Mouse (Mus musculus) myocyte (in vitro differentiated cells): Measurements from ENCODE around the gene Emilin1. TPM values are rescaled to one million over a fixed set of nuclear protein-coding genes. Genes with fewer than 3 reads are reported as not detected.

Source experiments
- H3K27me3 ChIP-seq: one replicate; pipeline ENCODE4 v1.6.1; 2011; ENCODE audit not compliant: control insufficient read depth, insufficient read depth, insufficient read length
- H3K36me3 ChIP-seq: one replicate; pipeline ENCODE4 v1.6.1; 2011; ENCODE audit not compliant: control insufficient read depth, insufficient read depth
- H3K4me2 ChIP-seq: one replicate; pipeline ENCODE4 v1.6.1; 2011; ENCODE audit warnings: low read depth, control low read depth
- H3K4me3 ChIP-seq: one replicate; pipeline ENCODE4 v1.5.1; 2011; ENCODE audit warnings: mild to moderate bottlenecking, control low read depth, moderate library complexity
- H3K79me2 ChIP-seq: one replicate; pipeline ENCODE4 v1.6.1; 2011; ENCODE audit not compliant: control insufficient read depth, insufficient read depth
- H3ac ChIP-seq: one replicate; pipeline ENCODE4 v1.6.1; 2011; ENCODE audit not compliant: control insufficient read depth, insufficient read length
- CEBPB ChIP-seq: IDR thresholded peaks from 2 replicates; pipeline ENCODE4 v1.6.1; 2011; ENCODE audit warnings: mild to moderate bottlenecking, moderate library complexity; ENCODE audit not compliant: poor library complexity, insufficient read depth, severe bottlenecking
- E2F4 ChIP-seq: IDR thresholded peaks from one replicate; pipeline ENCODE4 v1.6.1; 2011; ENCODE audit warnings: mild to moderate bottlenecking, control low read depth, moderate library complexity; ENCODE audit not compliant: insufficient read depth
- MAX ChIP-seq: IDR thresholded peaks from one replicate; pipeline ENCODE4 v1.6.1; 2011; ENCODE audit warnings: low read depth, mild to moderate bottlenecking, control low read depth
- MYOD1 ChIP-seq, 3 experiments: IDR thresholded peaks; one replicate each; pipeline ENCODE4 v1.6.1; 2011; ENCODE audit warnings: control low read depth in 2 of 3, low read depth in 2 of 3, mild to moderate bottlenecking in 2 of 3, moderate library complexity in 1 of 3; ENCODE audit not compliant: insufficient read length in 2 of 3, control insufficient read depth in 1 of 3
- MYOG ChIP-seq, 3 experiments: IDR thresholded peaks; one replicate each; pipeline ENCODE4 v1.6.1; 2011; ENCODE audit warnings: control low read depth in 2 of 3, low read depth in 2 of 3, mild to moderate bottlenecking in 2 of 3; ENCODE audit not compliant: insufficient read length in 2 of 3, control insufficient read depth in 1 of 3, insufficient read depth in 1 of 3
- POLR2A ChIP-seq: IDR thresholded peaks from one replicate; pipeline ENCODE4 v1.6.1; 2011; ENCODE audit warnings: low read depth, mild to moderate bottlenecking, control low read depth, moderate library complexity; ENCODE audit not compliant: insufficient read length
- POLR2AphosphoS2 ChIP-seq: IDR thresholded peaks from one replicate; pipeline ENCODE4 v1.6.1; 2011; ENCODE audit warnings: low read depth, control low read depth; ENCODE audit not compliant: insufficient read length
- REST ChIP-seq: IDR thresholded peaks from one replicate; pipeline ENCODE4 v1.6.1; 2011; ENCODE audit warnings: mild to moderate bottlenecking, control low read depth, moderate library complexity; ENCODE audit not compliant: insufficient read depth, insufficient read length
- SRF ChIP-seq: IDR thresholded peaks from one replicate; pipeline ENCODE4 v1.6.1; 2011; ENCODE audit warnings: low read depth; ENCODE audit not compliant: control insufficient read depth, insufficient read length
- TCF12 ChIP-seq: IDR thresholded peaks from one replicate; pipeline ENCODE4 v1.6.1; 2011; ENCODE audit warnings: mild to moderate bottlenecking, control low read depth; ENCODE audit not compliant: poor library complexity, insufficient read depth, severe bottlenecking
- TCF3 ChIP-seq: IDR thresholded peaks from one replicate; pipeline ENCODE4 v1.6.1; 2011; ENCODE audit warnings: low read depth, control low read depth; ENCODE audit not compliant: insufficient read length
- USF1 ChIP-seq: IDR thresholded peaks from one replicate; pipeline ENCODE4 v1.6.1; 2011; ENCODE audit warnings: low read depth, mild to moderate bottlenecking, control low read depth, moderate library complexity
- polyA plus RNA-seq: library from polyadenylated mRNA; unstranded; fragments of >200 nt; fragmentation: generic; extraction: Trizol; gene quantifications from one replicate; pipeline ENCODE4 v1.2.1, GENCODE M21; 2012; ENCODE audit warnings: missing spikeins

Gene Emilin1
- polyA plus RNA-seq, 1 experiment: 25.8 TPM

GRCm38 (mm10) chr5:30968416-30968815 is 55.2 kb downstream of the Emilin1 start, which contains the start of gene Tcf23:
TSS of gene Tcf23 (plus strand) at chr5:30968662.
- Histone ChIP-seq H3K27me3 (no peaks in the 10 kb centered on the region), H3K36me3 (no peaks in the 10 kb centered on the region), H3ac (no peak within 1 kb of the TSS), H3K4me3 (no peak within 1 kb of the TSS), H3K79me2 (no peaks in the 10 kb centered on the region), H3K4me2 (no peak within 1 kb of the TSS)
- TF ChIP-seq REST (no peak), MAX (no peak), TCF3 (no peak), SRF (no peak)

DNA sequence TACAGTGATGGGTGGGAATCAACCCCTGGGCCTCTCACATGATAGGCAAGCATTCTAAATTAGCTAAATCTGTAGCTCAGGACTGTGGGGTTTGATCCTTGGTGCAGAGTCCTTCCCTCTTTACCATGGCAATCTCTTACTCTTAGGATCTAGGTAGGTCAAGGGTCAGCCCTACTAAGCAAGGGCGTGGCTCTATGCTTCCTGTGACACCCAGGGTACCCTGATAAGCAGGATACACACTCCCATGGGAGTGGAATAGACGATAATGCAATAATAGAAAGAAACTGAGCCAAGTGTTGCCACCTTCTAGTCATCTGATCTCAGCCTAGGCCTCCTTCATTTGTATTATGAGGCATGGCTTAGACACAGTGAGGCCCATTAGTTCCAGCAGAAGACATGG is 56.2 kb downstream of the Emilin1 start:
- Histone ChIP-seq H3K36me3 (no peaks in the 10 kb centered on the region), H3ac (no peak overlapping the region), H3K4me3 (no peak overlapping the region), H3K79me2 (no peaks in the 10 kb centered on the region), H3K4me2 (no peak overlapping the region), H3K27me3 (no peaks in the 10 kb centered on the region)
- TF ChIP-seq USF1 (no peak), MYOG (IDR thresholded peaks at IDR 0.05; ENCODE audit: control insufficient read depth in 1 of 3, insufficient read depth in 1 of 3, insufficient read length in 2 of 3, low read depth in 2 of 3) (no peak), REST (no peak), POLR2A (no peak), CEBPB (no peak), MAX (no peak), E2F4 (no peak), POLR2AphosphoS2 (no peak), TCF3 (no peak), MYOD1 (IDR thresholded peaks at IDR 0.05; ENCODE audit: control insufficient read depth in 1 of 3, insufficient read length in 2 of 3, low read depth in 2 of 3) (no peak), TCF12 (no peak), SRF (no peak)

Other genes with a start within 250 kb of the Emilin1 start
- 65.3 TPM for gene Cenpa, start 246.6 kb upstream of the Emilin1 start, polyA plus RNA-seq
- gene Dpysl5, start 201.8 kb upstream of the Emilin1 start, polyA plus RNA-seq: 0.01 TPM
- 58.7 TPM for gene Mapre3, start 98.8 kb upstream of the Emilin1 start, polyA plus RNA-seq
- 52.8 TPM for gene Tmem214, start 45.4 kb upstream of the Emilin1 start, polyA plus RNA-seq
- gene Agbl5, start 24.7 kb upstream of the Emilin1 start, polyA plus RNA-seq: 3.1 TPM
- gene Ost4, start 5.6 kb upstream of the Emilin1 start, polyA plus RNA-seq: 262 TPM
- gene Khk, start 8.0 kb downstream of the Emilin1 start, polyA plus RNA-seq: 16.6 TPM
- 26.2 TPM for gene Cgref1, start 32.2 kb downstream of the Emilin1 start, polyA plus RNA-seq
- gene Preb, start 47.0 kb downstream of the Emilin1 start, polyA plus RNA-seq: 158 TPM
- gene Tcf23, start 55.3 kb downstream of the Emilin1 start, polyA plus RNA-seq: 0.62 TPM
- 143 TPM for gene Atraid, start 134.9 kb downstream of the Emilin1 start, polyA plus RNA-seq
- gene Slc5a6, start 135.5 kb downstream of the Emilin1 start, polyA plus RNA-seq: 11.1 TPM
- gene Cad, start 141.4 kb downstream of the Emilin1 start, polyA plus RNA-seq: 31.5 TPM
- gene Dnajc5g, start 192.9 kb downstream of the Emilin1 start, polyA plus RNA-seq: not detected
- gene Slc30a3, start 194.8 kb downstream of the Emilin1 start, polyA plus RNA-seq: 0.19 TPM
- 110 TPM for gene Trim54, start 203.3 kb downstream of the Emilin1 start, polyA plus RNA-seq
- 0.78 TPM for gene Ucn, start 225.4 kb downstream of the Emilin1 start, polyA plus RNA-seq
- 35.8 TPM for gene Mpv17, start 240.8 kb downstream of the Emilin1 start, polyA plus RNA-seq